Mouse (Mus musculus): ENCODE measurements around the gene Ube3b. TPM values are rescaled to one million over a fixed set of nuclear protein-coding genes. Genes with fewer than 3 reads are reported as not detected.

The Ube3b gene
- total RNA-seq, 2 experiments from 2014 or later: 65.9 to 79.5 TPM

Small RNA genes lying within 50 kb of the gene (microRNA-seq; reads per million reads assigned to microRNA genes)
- gene Mir7027: not detected

Other genes with a start within 250 kb of the Ube3b start
- gene Acacb, start 234.1 kb upstream of the Ube3b start, total RNA-seq (2021): 100 to 1,000 TPM; 113 to 138 TPM
- not detected for gene Foxn4, start 106.8 kb upstream of the Ube3b start, total RNA-seq (2021)
- under 1 TPM; 0.84 to 0.97 TPM for gene Myo1h, start 91.4 kb upstream of the Ube3b start, total RNA-seq (2021)
- gene Kctd10, start 99 bp upstream of the Ube3b start, total RNA-seq (2021): 10 to 100 TPM; 63.5 to 69.7 TPM
- 10 to 100 TPM; 15.2 to 17.5 TPM for gene Mmab, start 63.5 kb downstream of the Ube3b start, total RNA-seq (2021)
- 10 to 100 TPM; 18.9 to 22.8 TPM for gene Mvk, start 63.7 kb downstream of the Ube3b start, total RNA-seq (2021)
- gene Fam222a, start 187.4 kb downstream of the Ube3b start, total RNA-seq (2021): 10 to 100 TPM; 29.5 to 56.8 TPM